Mouse (Mus musculus): Measurements from ENCODE around the gene Wbp11.

Gene Wbp11

DNA sequence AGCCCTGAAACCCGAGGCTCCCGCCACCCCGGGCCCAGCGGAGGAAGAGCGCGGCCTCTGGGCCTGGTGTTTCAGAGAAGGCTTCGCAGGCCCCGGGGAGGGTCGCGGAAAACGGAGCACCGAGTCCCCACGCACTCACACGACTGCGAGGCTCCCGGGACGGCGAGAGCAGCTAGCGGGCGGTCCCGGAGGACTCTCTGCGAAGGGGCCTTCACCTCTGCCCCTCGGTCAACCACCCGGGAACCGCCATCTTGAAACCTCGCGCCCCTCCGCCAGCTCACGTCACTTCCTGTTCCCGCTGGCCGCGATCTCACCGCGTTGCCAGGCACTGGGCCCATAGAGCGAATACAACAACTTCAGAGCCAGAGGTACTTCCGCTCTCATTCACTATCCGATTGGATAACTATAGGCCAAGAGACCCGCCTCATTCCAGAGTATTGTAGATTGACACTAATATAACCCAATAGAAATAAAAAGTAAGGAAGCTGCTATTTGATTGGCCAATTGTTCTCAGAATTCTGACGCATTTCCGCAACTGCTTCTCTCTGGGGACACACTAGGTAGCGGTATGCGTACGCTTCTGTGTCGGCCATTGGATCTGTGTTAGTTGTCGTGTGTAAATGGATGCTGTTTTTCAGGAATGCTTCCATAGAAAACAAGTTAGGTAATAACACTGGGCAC, at the start of gene Wbp11:
Wbp11 (minus strand) TSS at position 353 of the 681 bp plus-strand sequence.
- peak; percentile 92 for DNase-seq

DNA sequence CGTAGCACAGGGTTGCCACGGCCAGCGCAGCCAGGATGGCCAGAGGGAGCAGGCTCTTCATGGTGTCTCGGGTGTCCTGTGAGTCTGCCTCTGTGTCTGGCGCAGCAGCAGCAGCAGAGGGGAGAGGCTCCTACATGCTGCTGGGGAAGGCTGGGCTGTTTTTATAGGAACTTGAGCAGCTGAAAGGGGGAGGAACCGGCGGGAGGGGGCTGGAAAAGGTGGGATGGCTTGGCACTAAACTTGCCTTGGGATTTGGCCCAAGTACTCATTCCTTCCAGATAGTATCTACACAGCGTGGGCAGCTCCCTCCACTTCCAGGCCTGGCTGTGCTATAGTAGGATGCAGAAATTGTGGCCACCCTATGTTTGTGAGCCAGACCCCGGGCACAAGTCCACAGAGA, 47.6 kb upstream of the Wbp11 start, which contains the start of gene Mgp:
Mgp (minus strand) TSS at position 154 of the 400 bp plus-strand sequence.
- no peak for DNase-seq

DNA sequence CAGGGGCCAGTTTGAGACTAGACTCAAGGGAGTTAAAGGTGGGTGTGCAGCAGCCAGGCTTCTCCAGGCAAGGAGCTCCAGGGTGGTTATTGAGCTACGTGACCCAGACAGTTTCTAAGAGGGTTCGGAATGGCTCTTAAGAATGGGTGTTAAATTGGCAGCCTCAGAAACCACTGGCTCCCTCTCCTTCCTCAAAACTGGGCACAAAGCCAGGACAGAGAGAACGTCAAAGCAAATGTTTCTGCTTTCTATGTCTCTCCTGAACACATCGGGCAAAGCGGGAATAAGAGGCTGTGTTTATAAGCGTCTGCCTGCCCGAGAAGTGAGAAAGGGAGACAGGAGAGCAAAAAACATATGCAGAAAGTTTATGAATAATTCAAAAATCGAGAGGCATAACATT, 46.6 kb upstream of the Wbp11 start:
- no peak for DNase-seq

DNA sequence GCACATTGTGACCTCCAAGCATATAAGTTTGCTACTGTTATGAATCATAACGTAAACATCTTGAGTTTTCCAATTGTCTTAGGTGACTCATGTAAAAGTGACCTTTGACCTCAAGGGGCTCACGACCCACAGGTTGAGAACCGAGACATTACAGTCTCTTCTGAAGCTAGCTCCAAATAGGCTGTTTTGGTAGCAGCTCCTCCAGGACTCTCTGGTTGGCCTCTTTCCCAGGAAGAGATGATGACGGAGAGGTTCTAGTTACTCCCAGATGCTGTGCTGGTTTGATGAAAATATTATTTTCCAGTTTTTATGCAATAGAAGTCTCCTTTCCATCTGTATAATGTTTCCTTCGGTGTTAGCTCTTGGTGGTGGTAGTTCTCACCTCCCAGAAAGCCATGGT, 40.9 kb upstream of the Wbp11 start:
- no peak for DNase-seq

DNA sequence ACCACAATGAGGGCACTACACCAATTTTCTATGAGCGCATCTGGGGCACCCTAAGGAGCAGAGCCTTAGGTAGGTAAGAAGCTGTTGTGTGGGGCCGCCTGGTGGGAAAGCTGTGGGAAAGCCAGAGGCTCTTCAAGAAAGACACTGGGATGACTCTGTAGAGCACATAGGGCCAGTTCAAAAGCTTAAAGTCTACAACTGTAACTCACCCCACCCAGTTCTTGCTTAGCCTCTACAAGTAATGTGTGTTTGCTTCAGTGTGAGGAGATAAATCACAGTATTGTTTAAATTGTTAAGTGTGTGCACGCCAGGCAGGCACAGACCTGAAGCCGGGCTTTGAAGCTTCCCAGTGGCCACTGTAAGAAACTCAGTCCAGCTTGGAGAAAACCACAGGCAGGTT, 38.1 kb upstream of the Wbp11 start:
- no peak for DNase-seq

DNA sequence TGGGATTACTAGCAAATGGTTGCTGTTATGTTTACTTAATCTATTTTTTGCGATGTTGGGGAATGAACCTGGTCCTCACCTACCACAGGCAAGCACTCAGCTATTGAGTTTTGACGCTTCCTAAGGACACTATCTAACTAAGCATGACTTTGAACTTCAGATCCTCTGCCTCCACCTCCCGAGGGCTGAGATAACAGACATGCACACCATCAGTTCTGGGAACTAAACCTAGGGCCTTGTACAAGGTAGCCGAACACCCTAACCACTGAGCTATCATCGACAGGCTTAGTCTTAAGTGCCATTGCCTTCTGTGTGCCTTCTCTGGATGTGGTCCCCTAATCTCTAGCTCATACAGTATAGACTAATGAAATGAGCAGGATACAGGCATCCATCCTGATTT, 37.3 kb upstream of the Wbp11 start:
- no peak for DNase-seq

DNA sequence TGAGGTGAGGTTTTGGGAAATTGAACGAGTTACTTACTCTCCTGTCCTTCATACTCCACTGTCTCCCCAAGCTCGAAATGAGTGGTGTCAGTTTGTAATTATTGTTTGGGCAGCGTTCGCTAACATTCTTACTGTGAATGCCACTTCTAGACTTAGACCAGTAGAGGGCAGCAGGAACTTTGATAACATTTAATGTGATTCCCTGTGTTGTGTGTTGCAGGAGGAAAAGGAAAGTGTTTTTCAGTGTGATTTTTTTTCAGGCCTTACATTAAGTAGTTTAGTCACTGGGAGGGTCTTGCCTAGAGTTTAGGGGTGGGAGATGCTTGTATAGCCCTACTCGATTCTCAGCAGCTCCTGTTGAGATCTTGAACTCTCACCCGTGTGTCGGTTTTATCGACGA, 33.0 kb upstream of the Wbp11 start:
- no peak for DNase-seq

DNA sequence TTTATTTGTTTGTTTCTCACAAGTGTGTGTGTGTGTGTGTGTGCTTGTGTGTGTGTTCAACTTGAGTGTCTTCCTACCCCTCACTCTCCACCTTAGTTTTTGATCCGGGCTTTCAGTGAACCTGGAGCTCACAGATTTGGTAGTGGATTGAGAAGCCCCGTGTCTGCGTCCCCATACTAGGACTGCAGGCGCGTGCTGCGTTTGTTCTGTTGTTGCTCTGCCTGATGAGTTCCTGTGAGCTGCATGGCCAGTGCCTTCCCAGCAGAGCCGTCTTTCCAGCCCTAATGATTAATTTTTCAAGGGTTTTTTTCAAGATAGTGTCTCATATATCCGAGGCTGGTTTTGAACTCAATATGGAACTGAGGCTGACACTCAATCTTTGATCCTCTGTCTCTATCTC, 30.4 kb upstream of the Wbp11 start:
- no peak for DNase-seq

DNA sequence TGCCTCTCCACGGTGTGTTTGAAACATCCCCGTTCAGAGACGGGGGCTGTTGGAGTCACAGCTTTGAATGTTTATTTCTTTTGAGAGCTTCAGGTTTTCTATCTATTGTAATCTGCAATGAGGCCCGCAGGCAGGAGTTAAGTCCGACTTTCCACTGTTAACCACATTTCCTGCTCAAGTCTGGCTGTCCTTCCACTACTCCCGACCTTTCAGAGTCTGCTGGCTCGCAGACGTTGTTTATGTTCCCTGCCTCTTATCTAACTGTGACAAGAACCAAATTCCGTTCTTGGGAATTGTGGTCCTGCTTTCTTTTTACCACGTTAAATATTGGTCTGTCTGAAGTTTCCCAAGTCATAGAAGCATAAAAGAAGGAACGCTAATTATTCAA, 29.8 kb upstream of the Wbp11 start:
- DNase-seq = no peak

DNA sequence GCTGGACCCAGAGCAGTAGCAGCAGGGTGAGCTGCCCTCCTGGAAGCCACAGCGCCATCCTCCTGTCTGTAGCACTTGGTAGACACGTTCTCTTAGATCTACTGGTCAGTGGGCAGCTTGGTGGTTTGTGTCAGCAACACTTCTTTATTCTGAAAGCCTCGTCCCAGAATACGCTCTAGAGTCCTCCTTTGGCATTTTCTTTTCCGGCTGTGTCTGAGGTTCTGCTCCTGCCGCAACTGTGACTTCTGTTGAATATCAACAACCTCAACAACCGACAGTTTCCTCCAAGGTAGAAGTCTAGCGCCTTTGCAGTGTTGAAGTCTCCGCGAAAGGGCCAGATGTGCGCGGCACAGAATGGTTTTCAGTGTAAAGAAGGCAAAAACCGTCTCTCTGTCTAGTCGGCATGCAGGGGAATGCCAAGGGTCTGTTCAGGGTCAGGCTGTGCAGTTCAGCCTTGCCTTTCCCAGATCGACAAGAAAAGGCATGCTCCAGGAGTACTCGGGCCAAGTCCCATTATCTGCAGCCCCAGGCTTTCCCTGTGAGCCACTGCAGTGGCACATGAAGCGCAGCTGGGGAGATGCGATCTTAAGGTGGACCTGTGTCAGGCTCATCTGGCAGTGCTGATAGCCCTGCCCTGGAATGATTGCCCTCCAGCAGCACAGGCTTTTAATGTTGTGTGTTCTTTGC, 29.3 kb upstream of the Wbp11 start, which contains the start of gene Art4:
Art4 (minus strand) TSS at position 548 of the 687 bp plus-strand sequence.
- peak; percentile 67 for DNase-seq

DNA sequence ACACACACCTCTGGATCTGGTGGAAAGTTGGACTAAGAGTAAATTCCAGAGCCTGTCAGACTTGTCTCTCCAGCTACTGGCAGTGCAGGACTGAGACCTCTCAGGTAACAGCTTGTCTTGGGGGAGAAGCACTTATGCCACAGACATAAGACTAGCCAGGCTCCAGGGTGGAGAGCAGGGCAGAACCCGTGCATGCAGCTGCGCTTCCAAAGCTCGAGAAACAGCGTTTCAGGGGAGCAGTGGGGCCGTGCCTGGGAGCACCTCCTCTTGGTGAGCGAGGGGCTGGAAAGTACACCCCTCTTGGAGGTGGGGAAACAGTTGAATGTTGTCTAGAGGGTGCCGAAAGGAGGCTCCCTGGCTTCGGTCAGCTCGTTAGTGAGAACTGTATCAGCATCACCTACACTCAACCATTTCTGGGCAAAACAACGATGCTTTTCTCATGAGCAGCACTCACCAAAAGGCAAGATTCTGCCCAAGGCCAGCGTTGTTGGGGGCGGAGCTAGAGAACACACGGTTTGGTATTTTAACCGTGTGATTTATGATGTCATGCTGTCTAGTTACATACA, 28.1 kb upstream of the Wbp11 start:
- peak; percentile 71 for DNase-seq

DNA sequence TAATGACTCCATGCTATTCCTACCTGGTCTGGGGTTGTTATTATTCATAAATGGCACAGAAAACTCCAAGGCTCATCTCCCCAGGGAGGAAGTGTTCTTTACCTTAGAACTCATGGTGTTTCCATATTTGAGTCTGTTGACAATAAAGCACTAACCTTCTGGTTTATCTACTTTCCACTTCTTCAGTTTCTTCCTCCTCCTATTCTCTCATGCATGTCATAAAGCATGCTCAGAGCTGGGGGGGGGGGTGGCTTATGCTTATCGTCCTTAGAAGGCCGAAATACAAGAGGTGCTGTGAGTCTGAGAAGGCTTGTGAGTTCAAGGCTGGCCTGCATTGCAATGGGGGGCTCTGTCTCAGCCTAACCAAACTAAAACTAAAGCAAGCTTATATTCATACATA, 27.1 kb upstream of the Wbp11 start:
- DNase-seq = peak; percentile 20

DNA sequence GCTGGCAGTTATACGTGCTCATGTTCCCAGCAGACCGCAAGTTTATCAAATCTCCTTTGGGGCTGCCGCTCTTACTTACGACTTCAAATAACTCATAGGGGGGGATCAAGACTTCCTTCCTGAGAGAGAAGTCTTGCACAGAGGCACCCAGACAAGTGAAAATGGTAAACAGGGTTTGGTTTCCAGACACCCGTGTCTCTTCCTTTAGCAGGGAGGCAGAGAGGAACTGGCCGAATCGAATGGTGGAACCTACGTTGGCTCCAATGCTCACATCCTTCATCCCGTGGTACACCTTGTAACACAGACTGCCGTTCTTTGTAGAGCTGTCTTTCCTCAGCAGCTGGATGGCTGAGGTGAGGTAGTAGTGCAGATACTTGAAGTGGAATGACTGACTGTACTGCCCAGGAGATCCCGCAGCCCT, 26.3 kb upstream of the Wbp11 start:
- peak; percentile 62 for DNase-seq

DNA sequence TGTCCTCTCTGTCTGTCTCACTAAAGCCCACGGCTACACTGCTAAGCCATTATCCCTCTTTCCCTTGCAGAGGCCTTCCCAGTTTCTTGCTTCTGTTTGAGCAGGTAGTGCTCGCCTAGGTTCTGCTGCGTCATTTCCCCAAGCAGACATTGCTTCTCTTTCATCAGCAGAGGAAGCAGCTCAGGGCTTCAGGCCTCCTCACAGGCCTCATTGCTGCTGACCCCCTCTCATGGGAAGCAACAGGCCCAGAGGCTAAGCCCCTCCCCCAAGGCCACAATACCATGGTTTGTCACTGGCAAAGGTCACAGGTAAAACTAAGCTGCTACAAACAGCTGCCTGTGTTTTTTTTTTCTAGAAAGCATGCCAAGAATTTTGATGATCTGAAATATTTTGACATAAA, 24.7 kb upstream of the Wbp11 start:
- DNase-seq = peak; percentile 46

DNA sequence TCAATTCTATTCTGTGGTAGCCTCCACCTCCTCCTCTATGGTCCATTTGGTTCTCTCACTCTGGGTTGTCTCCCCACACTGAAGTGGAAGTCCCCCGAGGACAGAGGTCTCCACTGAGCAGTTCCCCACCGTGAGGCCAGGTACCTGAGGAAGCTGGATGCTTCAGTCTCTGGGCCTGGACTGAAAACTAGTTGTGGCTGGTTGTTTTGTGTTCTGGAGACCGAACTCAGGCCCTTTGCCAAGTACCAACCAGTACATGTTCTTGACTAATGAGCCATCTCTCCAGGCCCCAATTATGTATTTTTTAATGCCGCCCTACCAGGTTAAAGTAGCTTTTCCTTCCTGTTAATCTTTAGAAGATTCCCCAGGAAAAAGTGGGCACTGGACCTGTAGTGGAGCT, 24.3 kb upstream of the Wbp11 start:
- no peak for DNase-seq

DNA sequence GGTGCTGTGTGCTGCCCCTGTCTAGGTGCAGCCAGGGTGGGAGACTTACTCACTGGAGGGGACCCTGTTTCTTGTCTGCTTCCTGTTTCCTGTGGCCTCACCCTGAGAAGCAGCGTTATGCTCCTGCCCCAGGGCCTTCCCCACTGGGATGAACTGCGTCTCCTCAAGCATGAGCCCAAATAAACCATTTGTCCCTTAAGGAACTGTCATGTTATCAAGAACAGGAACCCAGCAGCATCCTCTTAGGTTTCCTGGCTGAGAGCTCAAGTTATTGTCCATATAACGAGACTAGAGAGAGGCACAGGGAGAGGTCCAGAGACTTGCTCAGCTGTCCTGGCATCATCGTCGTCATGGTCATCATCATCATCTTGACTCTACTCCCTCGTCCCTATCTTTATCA, 22.2 kb upstream of the Wbp11 start:
- DNase-seq = peak; percentile 34

DNA sequence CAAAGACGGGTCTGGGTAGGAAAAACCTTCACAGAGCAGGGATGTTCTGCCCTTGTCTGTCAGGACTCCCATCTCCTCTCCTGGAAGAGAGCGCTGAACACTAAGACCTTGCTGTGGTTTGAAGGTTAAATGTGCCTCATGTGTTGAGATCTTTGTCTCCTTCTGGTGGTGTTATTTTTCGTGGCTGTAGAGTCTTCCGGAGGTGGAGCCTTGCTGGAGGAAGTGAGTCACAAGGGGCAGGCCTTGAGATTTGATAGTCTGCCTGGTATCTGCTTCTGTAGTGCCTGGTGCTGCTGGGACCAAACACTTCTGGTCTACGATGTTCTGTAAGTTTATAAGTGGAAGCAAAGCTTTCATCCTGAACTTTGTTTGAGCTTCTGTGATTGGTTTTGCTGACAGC, 20.9 kb upstream of the Wbp11 start:
- no peak for DNase-seq

DNA sequence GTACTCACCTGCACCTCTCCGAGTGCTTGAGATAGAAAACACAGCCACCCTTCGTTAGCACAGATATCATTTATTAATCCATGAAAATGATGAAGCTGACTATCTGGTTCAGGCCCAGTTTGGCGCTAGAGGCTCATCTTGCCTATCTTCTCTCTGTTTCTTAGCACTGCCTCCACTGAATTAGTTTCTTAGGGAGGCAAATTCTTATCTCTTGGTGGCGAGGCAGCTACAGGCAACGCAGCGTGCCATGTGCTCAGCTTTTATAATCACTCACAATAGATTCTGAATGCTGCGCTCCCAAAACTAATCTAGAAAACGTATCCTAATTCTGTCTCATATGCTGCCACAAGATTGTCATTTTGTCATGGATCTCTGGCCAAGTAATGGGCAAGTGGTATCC, 20.4 kb upstream of the Wbp11 start:
- no peak for DNase-seq

DNA sequence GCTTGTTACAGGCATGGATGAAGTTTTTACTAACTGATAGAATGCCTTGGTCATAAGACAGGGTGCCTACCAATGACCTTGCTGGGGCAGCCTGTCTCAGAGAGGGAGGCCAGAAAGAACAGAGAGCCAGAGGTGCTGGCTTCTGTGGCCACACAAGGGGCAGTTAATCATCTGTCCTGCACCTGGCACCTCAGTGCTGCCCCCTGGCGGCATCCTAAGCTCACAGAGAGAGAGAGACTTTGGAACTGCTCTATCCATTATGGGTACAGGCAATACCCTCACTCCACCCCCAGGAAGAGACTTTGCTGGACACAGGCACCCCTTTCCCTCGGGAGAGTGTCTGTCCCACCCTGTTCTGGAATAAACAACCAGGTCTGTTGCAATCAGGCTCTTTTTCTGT, 19.8 kb upstream of the Wbp11 start:
- DNase-seq = peak; percentile 85

DNA sequence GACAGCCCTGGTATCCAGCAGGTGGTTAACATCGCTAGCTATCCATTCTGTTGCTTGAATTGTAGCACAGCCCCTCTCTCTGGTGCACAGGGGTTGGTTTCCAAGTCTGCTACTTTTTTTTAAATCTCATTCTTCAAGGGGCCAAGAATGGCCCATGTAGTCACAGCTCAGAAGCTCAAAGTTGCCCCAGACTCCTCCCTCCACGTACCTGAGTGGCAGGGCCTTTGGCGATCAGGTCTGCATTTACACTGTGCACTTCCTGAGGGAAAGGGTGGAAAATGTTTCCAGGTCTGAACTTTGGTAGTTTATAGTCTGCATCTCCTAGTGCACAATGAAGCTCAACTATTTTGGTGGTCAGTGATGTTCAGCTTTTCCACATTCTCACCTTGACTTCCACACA, 19.2 kb upstream of the Wbp11 start:
- no peak for DNase-seq

DNA sequence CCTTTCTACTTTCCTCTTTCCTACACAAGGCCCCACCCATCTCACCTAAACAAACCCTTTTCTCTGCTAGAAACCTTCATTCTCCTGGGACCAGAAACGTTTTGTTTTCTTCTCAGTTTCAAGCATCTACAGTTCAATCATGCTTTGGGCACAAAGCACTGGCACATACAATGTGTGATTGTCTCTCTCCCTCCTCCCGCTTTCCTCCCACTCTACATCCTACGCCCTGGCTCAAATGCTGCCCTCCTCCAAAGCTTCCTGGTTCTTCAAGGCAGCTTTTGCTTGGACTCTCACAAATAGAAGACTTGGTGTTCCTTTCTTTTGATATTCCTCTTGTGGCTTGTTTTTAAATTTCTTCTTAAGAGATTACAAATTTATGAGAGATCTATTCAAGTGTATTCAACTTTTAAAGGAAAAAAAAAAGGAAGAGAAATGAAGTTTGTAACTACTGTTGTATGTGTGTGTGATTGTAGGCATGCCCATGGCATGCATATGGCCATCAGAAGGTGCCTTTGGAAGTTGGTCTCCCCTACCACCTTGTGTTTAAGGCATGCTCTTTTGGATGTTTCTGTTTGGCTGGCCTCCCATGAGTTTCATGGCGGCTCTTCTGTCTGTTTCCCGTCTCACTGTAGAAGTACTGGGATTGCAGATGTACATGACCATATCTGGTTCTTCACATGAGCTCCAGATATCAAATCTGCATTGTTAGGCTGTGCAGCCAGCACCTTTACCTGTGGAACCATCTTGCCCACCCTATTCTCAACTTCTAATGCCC, 17.9 kb upstream of the Wbp11 start:
- DNase-seq = no peak

DNA sequence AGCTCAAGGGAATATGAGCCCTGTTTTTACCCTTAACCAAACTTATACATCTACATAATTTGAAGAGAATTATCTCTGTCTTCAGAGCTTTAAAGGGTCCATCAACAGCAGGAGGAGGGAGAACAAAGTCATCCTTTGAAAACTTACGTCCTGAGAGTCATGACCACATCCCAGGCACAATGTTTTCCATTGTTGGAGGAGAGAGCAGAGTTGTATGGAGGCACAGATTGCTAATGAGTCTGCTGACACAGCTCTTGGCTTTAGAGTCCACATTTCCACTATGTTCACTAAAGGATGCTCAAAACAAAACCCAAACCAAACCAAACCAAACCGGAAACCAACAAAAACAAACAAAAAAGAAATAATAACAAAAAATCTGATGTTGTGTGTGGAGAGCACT, 16.9 kb upstream of the Wbp11 start:
- DNase-seq = no peak

DNA sequence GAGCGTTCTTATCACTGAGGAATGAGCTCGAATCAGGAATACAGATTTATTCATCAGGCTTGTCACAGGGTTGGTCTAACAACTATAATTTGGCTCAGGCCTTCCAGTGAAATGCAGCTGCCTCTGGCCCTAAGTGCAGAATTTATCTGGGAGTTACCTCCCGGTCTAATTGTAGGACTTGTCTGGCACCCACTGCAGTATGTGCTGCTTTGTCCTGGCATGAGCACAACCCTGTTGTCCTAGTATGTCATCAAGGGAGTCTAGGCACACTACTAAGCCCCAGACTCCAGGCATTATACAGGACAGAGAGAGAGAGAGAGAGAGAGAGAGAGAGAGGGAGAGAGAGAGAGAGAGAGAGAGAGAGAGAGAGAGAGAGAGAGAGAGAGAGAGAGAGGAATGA, 9.3 kb upstream of the Wbp11 start:
- no peak for DNase-seq

DNA sequence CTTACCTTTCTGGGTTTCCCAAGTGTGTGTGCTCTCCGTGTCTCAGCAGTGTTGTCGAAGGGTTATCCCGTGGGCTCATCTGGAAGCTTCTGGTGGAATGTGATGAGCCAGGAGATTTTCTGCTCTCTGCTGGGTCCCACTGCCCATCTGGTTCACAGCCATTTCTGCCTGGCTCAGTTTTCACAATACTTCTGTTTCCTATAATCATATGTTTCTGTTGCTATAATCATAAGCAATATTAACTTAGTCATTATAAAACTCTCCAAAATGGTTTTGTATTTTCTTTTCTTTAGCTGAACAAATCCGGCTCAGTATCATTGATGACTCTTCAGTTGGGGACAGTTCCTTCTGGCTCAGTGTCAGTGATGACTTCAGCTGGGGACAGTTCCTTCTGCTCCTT, 7.3 kb upstream of the Wbp11 start, which contains the start of gene Smco3:
Smco3 (minus strand) TSS at position 101 of the 400 bp plus-strand sequence.
- DNase-seq = no peak
